Mouse (Mus musculus) cortical plate, adult 2 months (tissue): ENCODE measurements around the gene Tnfsf15. TPM values are rescaled to one million over a fixed set of nuclear protein-coding genes. Genes with fewer than 3 reads are reported as not detected.

Experiments
- H3K27ac ChIP-seq: fragments of 200-500 bp; 2 replicates; pipeline ENCODE4 v1.5.1; 2012; ENCODE audit warnings: low read length, control low read depth, inconsistent platforms; ENCODE audit not compliant: insufficient read depth
- H3K4me1 ChIP-seq: fragments of 200-500 bp; 2 replicates; pipeline ENCODE4 v1.6.1; 2011; ENCODE audit warnings: low read length; ENCODE audit not compliant: control insufficient read depth, insufficient read depth
- H3K4me3 ChIP-seq: fragments of 200-500 bp; 2 replicates; pipeline ENCODE4 v1.5.1; 2011; ENCODE audit warnings: mild to moderate bottlenecking, low read length, control low read depth; ENCODE audit not compliant: insufficient read depth
- CTCF ChIP-seq: fragments of 200-500 bp; IDR thresholded peaks from 2 replicates; pipeline ENCODE4 v1.5.1; 2011; ENCODE audit warnings: mild to moderate bottlenecking, control low read depth, low read length; ENCODE audit not compliant: insufficient read depth; ENCODE audit errors: extremely low read depth
- POLR2A ChIP-seq: fragments of 200-500 bp; IDR thresholded peaks from 2 replicates; pipeline ENCODE4 v1.6.1; 2011; ENCODE audit warnings: mild to moderate bottlenecking, low read length, control low read depth; ENCODE audit not compliant: insufficient read depth; ENCODE audit errors: extremely low read depth
- polyA plus RNA-seq: library from polyadenylated mRNA; depleted of rRNA; stranded (reverse); fragments of >200 nt; gene quantifications from 2 replicates; pipeline ENCODE4 v1.2.3, GENCODE M21; 2012; rRNA removed

The Tnfsf15 gene
- polyA plus RNA-seq = not detected in 2 replicates

GRCm38 (mm10) chr4:63744693-63745171 is at the start of gene Tnfsf15:
Gene Tnfsf15, minus strand, starts transcription at chr4:63745113.
- H3K4me3 ChIP-seq = no peak within 1 kb of the TSS
- TF ChIP-seq CTCF (no peak), POLR2A (no peak)
- no peak within 1 kb of the TSS for H3K27ac ChIP-seq
- no peaks in the 10 kb centered on the region for H3K4me1 ChIP-seq

DNA sequence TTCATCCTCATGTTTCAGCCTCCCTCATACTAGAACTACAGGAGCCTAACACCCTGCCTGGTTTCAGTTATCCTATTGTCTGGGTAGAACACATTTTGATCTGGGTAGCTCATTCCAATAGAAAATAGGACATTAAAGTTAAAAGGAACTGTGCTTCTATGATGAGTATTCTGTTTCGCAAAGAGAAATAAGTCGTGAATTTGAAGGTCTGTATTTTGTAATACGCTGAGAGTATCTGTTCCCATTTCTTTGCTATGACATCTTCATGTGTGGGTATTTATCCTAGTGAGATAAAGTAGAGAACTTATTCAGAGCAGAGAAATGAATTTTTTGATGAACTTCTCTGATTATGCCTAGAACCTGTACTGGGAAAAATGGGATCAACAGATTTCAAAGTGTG is 47.4 kb upstream of the Tnfsf15 start:
- TF ChIP-seq POLR2A (no peak), CTCF (no peak)
- Histone ChIP-seq H3K4me3 (no peak overlapping the region), H3K4me1 (no peaks in the 10 kb centered on the region), H3K27ac (no peak overlapping the region)

DNA sequence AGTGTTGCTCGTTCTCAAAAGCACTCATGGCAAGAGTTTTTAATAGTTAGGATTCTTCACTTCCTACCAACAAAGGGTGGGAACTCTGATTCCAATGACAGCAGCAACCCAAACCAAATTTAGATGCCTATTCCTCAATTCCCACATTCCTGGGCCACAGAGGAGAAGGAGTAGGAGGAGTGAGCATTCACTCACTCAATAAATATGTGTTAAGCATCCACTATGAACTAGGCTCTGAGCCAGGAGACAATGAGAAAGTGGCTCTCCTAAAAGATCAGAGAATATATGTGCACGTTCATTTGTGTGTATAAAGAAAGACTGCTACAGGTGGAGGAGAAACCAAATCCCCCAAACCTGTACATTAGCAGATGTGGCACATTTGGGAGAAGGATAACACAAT is 40.6 kb upstream of the Tnfsf15 start:
- no peak overlapping the region for H3K4me3 ChIP-seq
- H3K4me1 ChIP-seq = no peaks in the 10 kb centered on the region
- no peak for TF ChIP-seq CTCF
- TF ChIP-seq POLR2A = no peak
- H3K27ac ChIP-seq = no peak overlapping the region

DNA sequence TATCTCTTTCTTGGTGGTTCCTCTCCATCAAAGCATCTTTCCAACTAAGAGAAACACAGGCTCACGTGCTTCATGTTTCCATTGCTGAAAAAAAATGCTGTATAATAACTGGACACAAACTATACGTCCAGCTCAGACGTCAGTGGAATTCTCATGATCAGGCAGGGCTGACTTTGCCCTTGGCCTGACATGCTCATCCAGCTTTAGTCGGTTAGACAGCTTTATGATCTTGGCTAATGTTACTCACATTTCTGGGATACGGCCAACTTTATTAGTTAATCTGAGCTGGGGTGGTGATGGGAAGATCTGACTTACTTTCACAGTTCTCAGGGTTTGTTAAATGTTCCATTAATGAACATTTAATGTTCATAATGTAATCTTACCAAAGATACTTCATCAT is 38.9 kb upstream of the Tnfsf15 start:
- Histone ChIP-seq H3K27ac (no peak overlapping the region), H3K4me1 (no peaks in the 10 kb centered on the region), H3K4me3 (no peak overlapping the region)
- no peak for TF ChIP-seq CTCF
- no peak for TF ChIP-seq POLR2A

DNA sequence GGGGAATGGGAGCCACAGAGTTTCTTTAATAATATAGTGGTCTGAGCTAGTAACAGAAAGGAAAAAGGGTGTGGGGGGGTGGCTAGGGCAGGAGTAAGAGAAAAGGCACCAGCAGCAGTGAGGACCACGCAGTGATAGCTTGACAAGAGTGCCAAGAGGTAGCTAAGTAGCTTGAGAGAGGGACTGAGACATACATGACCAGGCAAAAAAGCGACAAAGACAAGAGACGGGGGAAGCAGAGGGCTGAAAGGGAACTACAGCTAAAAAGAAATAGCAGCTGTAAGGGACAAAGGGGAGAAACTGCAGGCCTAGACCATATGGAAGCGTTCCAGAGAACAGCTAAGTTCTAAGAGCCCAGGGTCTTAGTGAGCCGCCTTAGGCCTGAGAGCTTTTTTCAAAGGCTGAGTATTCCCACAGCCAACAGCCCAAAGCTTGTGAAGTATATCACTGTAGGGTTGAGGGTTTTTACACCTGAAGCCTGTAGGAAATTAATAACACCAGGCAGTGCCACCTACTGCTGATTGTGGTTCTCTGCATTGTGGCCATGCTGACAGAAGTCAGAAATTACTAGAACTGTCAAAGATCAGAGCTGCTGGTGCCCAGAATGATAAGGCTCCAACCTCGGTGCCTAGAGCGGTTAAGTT is 38.2 kb upstream of the Tnfsf15 start:
- TF ChIP-seq POLR2A (no peak), CTCF (0 out of 2 replicates have a peak, but pooled peaks have one; percentile 19)
- H3K4me3 ChIP-seq = no peak overlapping the region
- H3K27ac ChIP-seq = no peak overlapping the region
- no peaks in the 10 kb centered on the region for H3K4me1 ChIP-seq

DNA sequence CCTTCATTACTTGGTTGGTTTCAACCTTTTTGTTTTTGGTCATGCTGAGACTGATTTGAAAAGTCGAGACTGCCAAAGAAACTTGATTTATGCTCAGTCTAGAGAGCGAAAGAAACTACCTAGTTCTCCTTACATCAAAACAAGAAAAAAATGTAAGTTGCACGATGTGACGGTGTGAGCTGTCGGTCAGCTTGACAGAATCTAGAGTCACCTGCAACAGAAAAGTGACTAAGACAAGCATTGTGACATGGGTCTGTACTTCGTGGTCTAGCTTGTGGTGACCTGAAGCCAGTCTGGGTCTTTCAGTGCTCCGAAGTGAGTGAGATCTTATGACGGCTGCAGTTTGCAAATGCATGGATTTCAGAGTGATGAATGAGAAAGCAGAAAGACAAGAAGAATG is 32.3 kb upstream of the Tnfsf15 start:
- H3K4me3 ChIP-seq = no peak overlapping the region

GRCm38 (mm10) chr4:63773306-63774090 is 28.6 kb upstream of the Tnfsf15 start:
- no peak overlapping the region for H3K4me3 ChIP-seq
- H3K27ac ChIP-seq = no peak overlapping the region
- H3K4me1 ChIP-seq = no peaks in the 10 kb centered on the region
- no peak for TF ChIP-seq CTCF
- no peak for TF ChIP-seq POLR2A

More for the DNA sequence above, 32.3 kb upstream of the Tnfsf15 start:
- TF ChIP-seq POLR2A (no peak), CTCF (no peak)
- Histone ChIP-seq H3K27ac (no peak overlapping the region), H3K4me1 (no peaks in the 10 kb centered on the region)

DNA sequence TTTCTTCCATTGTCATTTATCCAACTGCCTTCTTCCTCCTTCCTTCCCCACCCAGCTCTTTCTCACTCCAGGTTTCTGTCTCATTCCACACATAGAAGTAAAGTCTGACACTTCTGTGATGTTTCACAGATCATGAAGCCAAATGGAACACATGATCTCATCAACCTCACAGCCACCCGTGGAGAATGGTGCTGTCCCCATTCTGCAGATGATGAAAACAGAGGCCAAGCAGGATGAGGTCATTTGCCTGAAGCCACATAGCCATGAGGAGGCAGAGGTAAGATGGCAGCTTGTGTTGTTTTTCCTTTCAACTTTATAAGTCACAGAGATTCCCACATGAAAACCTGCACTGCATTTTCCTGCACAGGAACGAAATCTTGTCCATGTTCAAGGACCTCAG is 27.6 kb upstream of the Tnfsf15 start:
- TF ChIP-seq CTCF (no peak), POLR2A (no peak)
- Histone ChIP-seq H3K27ac (no peak overlapping the region), H3K4me1 (no peaks in the 10 kb centered on the region)

GRCm38 (mm10) chr4:63771291-63771690 is 26.4 kb upstream of the Tnfsf15 start:
- no peak for TF ChIP-seq CTCF
- TF ChIP-seq POLR2A = no peak
- Histone ChIP-seq H3K4me1 (no peaks in the 10 kb centered on the region), H3K27ac (no peak overlapping the region)

More for the DNA sequence above, 27.6 kb upstream of the Tnfsf15 start:
- no peak overlapping the region for H3K4me3 ChIP-seq

DNA sequence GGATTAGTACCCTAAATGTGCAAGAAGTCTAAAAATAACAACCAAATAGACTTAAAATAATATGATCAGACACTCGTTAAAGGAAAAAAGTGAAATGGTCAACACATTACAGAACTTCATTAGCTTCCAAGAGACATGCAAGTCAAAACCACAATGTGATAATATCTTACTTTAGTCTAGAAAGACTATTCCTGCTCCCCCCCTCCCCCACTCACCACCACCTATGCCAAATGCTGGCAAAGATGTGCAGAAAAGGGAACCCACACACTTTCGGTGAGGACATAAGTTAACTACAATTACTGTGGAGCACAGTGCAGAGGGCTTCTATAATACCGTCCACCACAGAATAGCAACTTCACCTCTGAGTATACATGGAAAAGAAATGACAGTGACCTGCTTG is 24.2 kb upstream of the Tnfsf15 start:
- H3K27ac ChIP-seq = no peak overlapping the region
- H3K4me1 ChIP-seq = no peaks in the 10 kb centered on the region
- no peak for TF ChIP-seq POLR2A
- no peak overlapping the region for H3K4me3 ChIP-seq

More at GRCm38 (mm10) chr4:63771291-63771690, 26.4 kb upstream of the Tnfsf15 start:
- H3K4me3 ChIP-seq = no peak overlapping the region
